Mouse (Mus musculus) liver, postnatal 0 days (tissue): ENCODE results near the gene Ctnnb1. TPM values are rescaled to one million over a fixed set of nuclear protein-coding genes. Genes with fewer than 3 reads are reported as not detected.

Experiments
- ATAC-seq: fragments of 200-750 bp; cut with Nextera tagmentation; 2 replicates; pipeline ENCODE4 v1.8.0; 2017; ENCODE audit warnings: mild to moderate bottlenecking, moderate library complexity
- DNase-seq: peaks from one replicate; pipeline ENCODE4 v3.0.0-alpha.2; 2016
- H3K27ac ChIP-seq: fragments of 300-500 bp; sonication (generic); 2 replicates; pipeline ENCODE4 v1.5.1; 2014; ENCODE audit warnings: antibody characterized with exemption, moderate library complexity, mild to moderate bottlenecking, low read depth
- H3K27me3 ChIP-seq: fragments of 300-500 bp; sonication (generic); 2 replicates; pipeline ENCODE4 v1.6.1; 2014; ENCODE audit warnings: low read length, control low read depth, mixed read lengths; ENCODE audit not compliant: insufficient read depth
- H3K36me3 ChIP-seq: fragments of 300-500 bp; sonication (generic); replicated peaks from 2 replicates; pipeline ENCODE4 v1.6.1; 2014; ENCODE audit warnings: mild to moderate bottlenecking, control low read depth, low read length, moderate library complexity, mixed read lengths; ENCODE audit not compliant: insufficient read depth
- H3K4me1 ChIP-seq: fragments of 300-500 bp; sonication (generic); 2 replicates; pipeline ENCODE4 v1.6.1; 2014; ENCODE audit warnings: antibody characterized with exemption, mild to moderate bottlenecking, control low read depth; ENCODE audit not compliant: insufficient read depth
- H3K4me2 ChIP-seq: fragments of 300-500 bp; sonication (generic); 2 replicates; pipeline ENCODE4 v1.6.1; 2014; ENCODE audit warnings: low read depth, mild to moderate bottlenecking, low read length, moderate library complexity, mixed read lengths
- H3K4me3 ChIP-seq: fragments of 300-500 bp; sonication (generic); 2 replicates; pipeline ENCODE4 v1.5.1; 2014; ENCODE audit warnings: low read depth, low read length
- H3K9ac ChIP-seq: fragments of 300-500 bp; sonication (generic); replicated peaks from 2 replicates; pipeline ENCODE4 v1.6.1; 2014; ENCODE audit warnings: mild to moderate bottlenecking, moderate library complexity
- H3K9me3 ChIP-seq: fragments of 300-500 bp; sonication (generic); 2 replicates; pipeline ENCODE4 v1.6.1; 2016; ENCODE audit warnings: mild to moderate bottlenecking, control low read depth, low read length, mixed read lengths
- CTCF ChIP-seq: sonication (generic); IDR thresholded peaks from 2 replicates; pipeline ENCODE4 v1.5.1; 2016; ENCODE audit warnings: antibody characterized with exemption, low read depth
- EP300 ChIP-seq: IDR thresholded peaks from 2 replicates; pipeline ENCODE4 v1.6.1; 2016; ENCODE audit warnings: antibody characterized with exemption, low read depth, mild to moderate bottlenecking
- WGBS: fragments of 180-500 bp; shearing (Covaris S2); extraction: QIAGEN DNeasy Blood & Tissue Kit; methylation state at CpG from one replicate; pipeline ENCODE4 v1.1.7; 2014; ENCODE audit not compliant: insufficient replicate concordance; 5-methylcytosine and 5-hydroxymethylcytosine counted together
- microRNA-seq: library from miRNA; unstranded; fragments of <30 nt; microRNA quantifications from one replicate; pipeline ENCODE4, GENCODE M21; 2016
- polyA plus RNA-seq: library from polyadenylated mRNA; unstranded; fragments of >200 nt; fragmentation: Nextera tagmentation; extraction: Ambion mirVana; gene quantifications from 2 replicates; pipeline ENCODE4 v1.2.1, GENCODE M21; 2015

Ctnnb1 gene
- polyA plus RNA-seq, 1 experiment from 2014 or later = 72.7 TPM

GRCm38 (mm10) chr9:121000641-121001320 lies 71.8 kb downstream of the Ctnnb1 start:
- Histone ChIP-seq H3K27ac (no peak overlapping the region), H3K4me1 (0 out of 2 replicates have a peak, but pooled peaks cover 3% of the 10 kb centered on the region), H3K27me3 (no peaks in the 10 kb centered on the region), H3K9me3 (no peaks in the 10 kb centered on the region), H3K4me3 (no peak overlapping the region), H3K9ac (no peak overlapping the region), H3K4me2 (no peak overlapping the region), H3K36me3 (no peaks in the 10 kb centered on the region)
- ATAC-seq (no peak), DNase-seq (no peak)
- 62% methylated on average over 7 of the region's 7 CpGs for WGBS
- TF ChIP-seq EP300 (no peak), CTCF (no peak)

GRCm38 (mm10) chr9:121001681-121002540 lies 72.9 kb downstream of the Ctnnb1 start:
- Histone ChIP-seq H3K4me3 (no peak overlapping the region), H3K9ac (no peak overlapping the region), H3K4me1 (0 out of 2 replicates have a peak, but pooled peaks cover 3% of the 10 kb centered on the region), H3K27ac (no peak overlapping the region), H3K27me3 (no peaks in the 10 kb centered on the region), H3K36me3 (no peaks in the 10 kb centered on the region), H3K4me2 (no peak overlapping the region), H3K9me3 (no peaks in the 10 kb centered on the region)
- WGBS = 66% methylated on average over 15 of the region's 15 CpGs
- no peak for ATAC-seq
- TF ChIP-seq CTCF = no peak
- no peak for TF ChIP-seq EP300
- DNase-seq = no peak

GRCm38 (mm10) chr9:121005961-121006360 lies 76.9 kb downstream of the Ctnnb1 start:
- 0 out of 2 replicates have a peak, but pooled peaks cover 3% of the 10 kb centered on the region for H3K4me1 ChIP-seq
- TF ChIP-seq EP300 (no peak), CTCF (no peak)
- no peaks in the 10 kb centered on the region for H3K27me3 ChIP-seq
- H3K4me3 ChIP-seq = no peak overlapping the region
- no peak overlapping the region for H3K9ac ChIP-seq
- H3K4me2 ChIP-seq = no peak overlapping the region
- 67% methylated on average over 7 of the region's 7 CpGs for whole genome bisulfite sequencing
- no peak overlapping the region for H3K27ac ChIP-seq
- H3K36me3 ChIP-seq = no peaks in the 10 kb centered on the region
- DNase-seq = no peak
- H3K9me3 ChIP-seq = no peaks in the 10 kb centered on the region
- no peak for ATAC-seq

Small RNA genes within 50 kb of the gene (microRNA-seq; reads per million reads assigned to microRNA genes)
- not detected for gene Mir7090
